Mouse (Mus musculus) urinary bladder, postnatal 10 days (tissue): Measurements from ENCODE around the gene Gal3st3.
A peak's percentile ranks its signal among the peaks of the same experiment; 100 is the strongest.
"Not testable (repeated sequence)": the region's sequence is repeated elsewhere in the genome, so short reads cannot be mapped to it uniquely, and the experiment has no call there.

Source experiments
- DNase-seq: peaks from one replicate; pipeline ENCODE4 v3.0.0; 2022; ENCODE audit warnings: low spot score

Gene Gal3st3

DNA sequence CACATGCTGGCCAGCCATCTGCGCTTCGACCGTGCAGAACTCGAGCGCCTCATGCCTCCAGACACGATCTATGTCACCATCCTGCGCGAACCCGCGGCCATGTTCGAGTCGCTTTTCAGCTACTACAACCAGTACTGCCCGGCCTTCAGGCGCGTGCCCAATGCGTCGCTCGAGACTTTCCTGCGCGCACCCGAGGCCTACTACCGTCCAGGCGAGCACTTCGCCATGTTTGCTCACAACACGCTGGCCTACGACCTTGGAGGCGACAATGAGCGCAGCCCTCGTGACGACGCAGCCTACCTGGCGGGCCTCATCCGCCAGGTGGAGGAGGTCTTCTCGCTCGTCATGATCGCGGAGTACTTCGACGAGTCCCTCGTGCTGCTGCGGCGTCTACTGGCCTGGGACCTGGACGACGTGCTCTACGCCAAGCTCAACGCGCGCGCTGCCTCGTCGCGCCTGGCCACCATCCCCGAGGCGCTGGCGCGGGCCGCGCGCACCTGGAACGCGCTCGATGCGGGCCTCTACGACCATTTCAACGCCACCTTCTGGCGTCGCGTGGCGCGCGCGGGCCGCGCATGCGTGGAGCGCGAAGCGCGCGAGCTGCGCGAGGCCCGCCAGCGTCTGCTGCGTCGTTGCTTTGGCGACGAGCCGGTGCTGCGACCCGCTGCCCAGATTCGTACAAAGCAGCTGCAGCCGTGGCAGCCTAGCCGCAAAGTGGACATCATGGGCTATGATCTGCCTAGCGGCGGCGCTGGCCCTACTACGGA, 9.0 kb downstream of the Gal3st3 start:
- no peak for DNase-seq

DNA sequence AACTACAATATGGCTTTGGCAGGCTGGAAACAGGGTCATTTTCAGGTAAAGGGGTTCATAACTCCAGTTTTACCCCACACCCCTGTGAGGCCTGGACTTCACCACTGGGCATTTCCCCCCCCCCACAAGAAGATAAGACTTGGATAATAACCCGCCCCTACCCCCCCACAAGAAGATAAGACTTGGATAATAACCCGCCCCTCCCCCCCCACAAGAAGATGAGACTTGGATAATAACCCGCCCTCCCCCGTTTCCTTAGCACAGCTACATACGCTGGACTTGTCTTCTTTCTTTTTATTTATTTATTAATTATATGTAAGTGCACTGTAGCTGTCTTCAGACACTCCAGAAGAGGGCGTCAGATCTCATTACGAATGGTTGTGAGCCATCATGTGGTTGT, 10.9 kb downstream of the Gal3st3 start:
- no peak for DNase-seq

DNA sequence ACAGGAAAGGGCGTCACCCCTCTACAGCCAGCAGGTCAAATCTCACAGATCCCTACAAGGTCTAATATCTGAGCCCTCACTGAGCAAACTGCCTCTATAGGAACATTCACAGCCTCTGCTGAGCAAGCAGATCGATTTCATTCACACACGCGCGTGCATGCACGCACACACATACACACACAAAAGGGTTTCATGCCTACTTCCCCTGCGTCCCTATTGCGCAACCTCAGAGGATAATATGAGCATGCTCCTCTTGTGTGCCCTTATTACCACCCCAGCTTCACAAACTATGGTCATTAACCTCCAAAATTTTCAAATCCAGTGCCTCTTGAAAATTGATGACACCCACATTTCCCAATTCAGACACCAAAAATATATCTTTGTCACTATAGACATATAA, 15.1 kb downstream of the Gal3st3 start:
- DNase-seq = no peak

DNA sequence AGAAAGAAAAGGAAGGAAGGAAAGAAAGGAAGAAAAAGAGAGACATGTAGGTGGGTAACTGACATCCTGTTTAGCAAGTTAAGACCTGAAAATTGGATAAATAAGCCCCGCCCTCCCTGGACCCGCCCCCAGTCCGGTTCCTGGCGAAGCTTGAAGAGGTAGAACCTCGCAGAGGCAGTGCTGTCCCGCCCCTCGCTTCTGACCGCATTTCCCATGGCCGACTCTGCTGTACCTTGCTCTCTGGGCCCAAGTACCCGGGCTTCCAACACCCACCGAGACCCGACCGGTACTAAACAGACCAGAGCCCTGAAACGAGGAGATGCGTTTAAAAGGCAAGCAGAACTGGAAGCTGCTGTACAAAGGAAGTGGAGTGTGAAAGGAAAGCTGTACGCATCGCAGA, 25.7 kb downstream of the Gal3st3 start:
- no peak for DNase-seq

DNA sequence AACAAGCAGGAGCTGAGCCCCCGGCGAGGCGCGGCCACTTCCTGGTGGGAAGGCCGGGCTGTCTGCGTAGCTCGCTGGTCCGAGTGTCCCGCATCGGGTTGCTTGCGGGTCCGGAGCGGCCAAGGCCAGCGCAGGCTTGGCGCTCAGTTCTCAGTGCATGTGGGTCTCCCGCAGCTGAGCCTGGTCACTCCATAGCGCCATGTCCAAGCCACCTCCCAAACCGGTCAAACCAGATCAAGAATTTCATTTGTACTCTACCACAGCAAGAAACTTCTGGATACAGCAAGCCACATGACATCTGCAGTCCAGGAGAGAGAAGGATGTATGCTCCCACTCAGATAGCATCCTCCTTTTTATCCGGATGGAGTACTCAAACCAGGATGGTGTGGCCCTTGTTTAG, 29.8 kb downstream of the Gal3st3 start:
- no peak for DNase-seq

DNA sequence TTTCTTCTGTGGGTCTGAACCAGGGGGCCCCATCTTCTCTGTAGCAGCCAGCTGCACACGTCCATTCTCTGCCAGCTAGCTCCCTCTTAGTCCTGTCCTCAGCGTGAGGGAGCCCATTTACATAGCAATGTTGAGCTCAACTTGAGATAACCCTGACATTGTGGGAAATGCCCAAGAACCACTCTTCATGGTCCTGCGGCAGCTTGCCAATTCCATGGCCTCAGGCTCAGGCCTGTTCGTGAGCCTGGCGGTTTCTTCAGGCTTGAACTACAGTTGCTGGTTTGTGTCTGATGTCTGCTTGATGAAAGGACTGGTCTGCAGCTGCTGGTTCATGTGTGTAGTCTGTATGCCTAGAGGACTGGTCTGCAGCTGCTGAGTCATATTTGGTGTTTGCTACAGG, 36.6 kb downstream of the Gal3st3 start:
- DNase-seq = no peak

DNA sequence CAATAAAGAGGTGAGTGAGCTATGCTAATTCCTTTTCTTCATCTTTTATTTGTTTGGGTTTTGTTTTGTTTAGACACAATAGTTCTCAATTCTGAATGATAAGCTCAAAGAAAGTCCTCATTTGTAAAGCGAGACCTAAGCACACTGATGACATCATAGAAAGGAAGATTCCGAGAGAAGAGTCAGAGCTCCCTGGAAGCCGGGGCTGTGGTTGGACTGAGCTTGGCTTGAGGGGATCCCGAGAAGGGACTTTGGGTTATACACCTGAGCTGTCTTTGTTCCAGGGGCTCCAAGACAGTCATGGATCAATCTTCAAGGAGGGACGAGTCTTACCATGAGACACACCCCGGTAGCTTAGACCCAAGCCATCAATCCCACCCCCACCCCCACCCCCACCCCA, 37.3 kb downstream of the Gal3st3 start, which contains the start of gene Catsper1:
Catsper1 (plus strand) TSS at position 301 of the 400 bp plus-strand sequence.
- no peak for DNase-seq

DNA sequence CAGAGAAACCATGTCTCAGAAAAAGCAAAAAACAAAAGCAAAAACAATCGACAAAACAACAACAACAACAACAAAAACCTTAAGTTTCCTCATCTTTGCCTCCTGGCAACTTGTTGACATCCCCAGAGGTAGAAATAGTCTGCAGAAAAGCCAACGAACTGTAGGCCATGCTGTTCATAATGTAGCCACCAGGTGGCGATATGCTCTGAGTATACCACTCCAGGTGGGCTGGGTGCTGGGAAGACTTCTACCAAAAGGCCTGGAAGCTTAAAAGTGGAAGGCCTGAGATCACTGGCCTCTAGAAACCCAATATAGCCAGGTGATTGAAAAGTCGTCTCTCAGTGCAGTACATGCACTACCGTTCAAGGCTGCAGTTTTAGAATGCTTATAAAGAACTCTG, 39.8 kb downstream of the Gal3st3 start:
- peak; percentile 37 for DNase-seq

DNA sequence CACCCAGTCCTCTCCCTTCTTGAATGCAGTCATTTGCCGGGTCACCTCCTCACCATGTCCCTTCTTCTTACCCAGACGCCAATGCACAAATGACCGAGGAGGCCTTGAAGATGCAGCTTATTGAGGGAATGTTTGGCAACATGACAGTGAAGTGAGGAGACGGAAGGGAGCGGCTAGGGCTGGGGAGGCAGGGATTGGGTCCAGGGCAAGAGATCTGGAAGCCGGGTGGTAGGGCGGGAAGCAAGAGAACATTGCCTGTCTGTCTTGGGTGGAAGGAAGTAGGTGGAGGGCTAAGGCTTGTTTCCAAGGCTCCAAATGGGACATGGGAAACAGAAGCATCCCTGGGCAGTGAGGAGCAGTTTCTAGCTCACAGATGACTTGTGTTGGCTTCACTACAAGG, 43.2 kb downstream of the Gal3st3 start:
- no peak for DNase-seq

DNA sequence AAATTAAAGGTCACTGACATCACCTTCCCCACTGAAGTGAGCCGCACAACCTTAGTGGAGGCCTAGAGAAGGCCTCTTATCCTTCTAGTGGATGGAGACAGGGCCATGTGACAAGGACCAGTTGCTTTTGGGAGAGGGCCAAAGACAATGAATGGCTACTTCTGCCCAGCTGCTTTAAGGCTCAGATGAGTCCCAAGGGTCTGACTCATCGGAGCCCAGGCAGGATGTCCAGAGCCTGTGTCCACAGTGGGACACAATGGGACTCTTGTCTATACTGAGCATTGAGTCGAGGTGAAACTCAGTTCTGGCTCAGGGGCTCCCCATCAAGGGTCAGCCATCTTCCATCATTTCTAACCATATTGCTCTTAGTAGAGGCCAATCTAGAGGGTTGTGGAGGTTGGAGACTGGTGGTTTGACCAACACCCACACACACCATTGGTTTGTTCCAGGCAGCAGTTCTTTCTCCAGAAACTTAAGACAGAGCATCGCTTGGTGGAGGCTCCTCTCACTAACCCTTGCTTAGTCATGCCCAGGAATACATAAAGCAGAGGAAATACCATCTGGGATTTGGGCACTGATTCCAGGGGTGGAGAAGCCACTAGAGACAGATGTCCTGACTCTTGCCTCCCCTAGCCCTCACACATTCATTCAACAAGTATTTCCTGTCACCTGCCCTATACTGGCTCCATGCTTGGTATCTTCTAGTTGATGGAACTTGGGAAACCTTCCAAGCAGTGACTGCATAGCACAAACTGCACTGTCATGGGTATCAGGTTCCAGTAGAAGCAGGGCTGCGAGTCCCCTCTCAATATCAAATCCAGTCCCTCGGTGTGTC, 47.4 kb downstream of the Gal3st3 start:
- DNase-seq = no peak

DNA sequence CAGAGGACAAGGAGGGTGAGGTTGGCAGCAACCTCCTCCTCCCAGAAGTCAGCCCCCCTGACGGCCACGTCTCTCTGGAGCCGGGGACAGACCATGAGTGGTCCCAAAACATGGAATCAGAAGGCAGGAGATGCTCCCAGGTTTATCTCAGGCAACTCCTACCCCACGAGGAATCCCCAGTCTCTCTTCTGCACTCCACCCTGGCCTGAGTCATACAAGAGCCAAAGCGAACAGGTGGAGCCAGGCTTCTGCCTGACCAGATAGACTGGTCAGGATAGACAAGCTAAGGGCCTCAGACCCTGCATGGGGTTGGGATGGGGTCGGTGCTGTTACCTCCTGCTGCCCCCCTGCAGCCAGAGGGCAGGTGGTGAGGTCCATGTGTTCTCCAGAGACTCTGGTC, 49.9 kb downstream of the Gal3st3 start:
- DNase-seq = no peak

DNA sequence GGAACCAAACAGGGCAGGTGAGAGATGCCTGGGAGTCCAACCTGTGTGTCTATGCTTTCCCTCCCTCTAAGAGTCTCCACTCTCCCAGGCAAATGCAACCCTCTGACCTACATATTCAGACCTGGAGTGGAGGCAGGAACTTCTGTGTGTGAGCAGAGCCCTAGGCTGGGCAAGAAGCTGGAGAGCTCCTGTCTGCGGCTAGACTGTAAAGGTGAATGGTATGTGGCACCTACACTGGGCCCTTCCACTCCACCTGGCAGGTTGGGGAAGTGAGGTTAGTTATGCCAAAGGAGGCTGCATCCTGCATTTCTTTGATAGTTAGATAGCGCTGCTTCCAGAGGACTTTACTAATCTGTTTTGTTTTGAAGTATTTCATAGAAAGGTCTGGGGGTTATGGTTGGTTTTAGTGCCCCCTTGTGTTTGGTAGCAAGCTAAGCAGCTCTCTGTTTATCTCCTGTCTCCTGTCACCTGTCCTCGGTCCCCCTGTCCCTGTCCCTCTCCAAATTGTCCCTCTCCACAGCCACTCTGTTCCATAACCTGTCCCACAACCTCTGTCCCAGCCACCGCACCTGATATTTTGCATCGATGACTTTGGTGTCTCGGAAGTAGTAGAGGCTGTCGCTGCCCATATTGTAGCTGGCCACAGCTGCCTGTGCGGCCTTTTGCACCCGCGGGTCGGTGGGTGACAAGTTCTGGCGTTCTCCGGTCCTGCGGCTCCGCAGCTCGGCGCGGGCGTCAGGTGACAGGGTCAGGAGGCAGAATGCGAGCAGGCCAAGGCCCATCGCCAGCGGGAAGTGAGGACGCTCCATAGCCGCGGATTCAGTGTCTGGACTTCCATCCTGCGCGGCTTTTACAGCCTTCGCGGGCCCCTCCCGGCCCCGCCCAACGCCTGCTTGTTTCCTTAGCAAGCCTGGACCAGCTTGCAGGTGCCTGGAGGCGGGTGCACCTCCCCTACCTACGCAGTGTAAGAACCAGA, 50.7 kb downstream of the Gal3st3 start:
- DNase-seq = no peak

DNA sequence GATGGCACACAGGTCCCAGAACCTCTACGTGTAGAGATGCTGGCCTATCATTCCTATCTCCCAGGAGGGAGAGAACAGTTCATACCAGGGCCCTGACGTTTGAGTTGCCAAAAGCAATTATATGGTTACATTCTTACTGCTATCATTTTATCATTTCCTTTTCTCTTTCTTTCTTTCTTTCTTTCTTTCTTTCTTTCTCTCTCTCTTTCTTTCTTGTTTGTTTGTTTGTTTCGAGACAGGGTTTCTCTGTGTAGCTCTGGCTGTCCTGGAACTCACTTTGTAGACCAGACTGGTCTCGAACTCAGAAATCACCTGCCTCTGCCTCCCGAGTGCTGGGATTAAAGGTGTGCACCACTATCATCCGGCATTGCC, 51.4 kb downstream of the Gal3st3 start, which contains the start of gene Cst6:
Cst6 (minus strand) TSS at position 73 of the 372 bp plus-strand sequence.
- DNase-seq = not testable (repeated sequence)

DNA sequence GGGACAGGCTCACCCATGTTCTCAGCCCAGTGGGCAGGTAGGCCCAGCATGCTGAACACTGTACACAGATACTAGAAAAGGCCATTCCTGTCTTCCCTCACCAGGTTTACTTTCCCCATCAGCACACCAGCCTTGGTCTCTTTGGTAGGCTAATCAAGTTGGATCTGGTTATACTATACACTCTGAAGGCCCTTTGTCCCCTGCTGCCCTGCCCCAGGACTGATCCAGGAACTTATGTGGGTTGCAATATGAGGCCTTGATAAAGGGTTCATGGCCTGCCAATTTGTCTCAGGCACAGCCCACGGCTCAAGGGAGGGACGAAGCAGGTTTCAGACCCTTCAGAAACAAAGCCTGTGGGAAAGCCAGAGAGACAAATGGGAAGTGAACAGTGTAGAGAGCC, 55.5 kb downstream of the Gal3st3 start:
- no peak for DNase-seq

DNA sequence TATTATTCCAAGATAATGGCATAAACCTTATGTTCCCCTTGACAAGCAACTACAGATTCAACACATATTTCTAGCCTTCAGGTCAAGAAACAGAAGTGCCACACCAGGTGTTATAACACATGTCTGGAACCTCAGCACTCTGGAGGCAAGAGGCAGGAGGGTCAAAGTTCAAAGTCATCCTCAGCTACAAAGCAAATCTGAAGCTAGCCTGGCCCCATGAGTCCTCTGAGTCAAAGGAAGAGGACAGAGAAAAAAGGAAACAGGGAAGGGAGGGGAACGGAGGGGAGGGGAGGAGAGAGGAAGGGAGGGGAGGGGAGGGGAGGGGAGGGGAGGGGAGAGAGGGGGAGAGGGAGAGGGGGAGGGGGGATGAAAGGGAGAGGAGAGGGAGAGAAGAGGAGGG, 57.9 kb downstream of the Gal3st3 start:
- no peak for DNase-seq
